Mouse (Mus musculus) CH12.LX (cell line): Measurements from ENCODE around the gene Phkg1. TPM values are rescaled to one million over a fixed set of nuclear protein-coding genes. Genes with fewer than 3 reads are reported as not detected.

ENCODE experiments used
- DNase-seq: peaks from one replicate; pipeline ENCODE4 v3.0.0-alpha.2; 2013; ENCODE audit errors: extremely low read depth
- H3K27ac ChIP-seq: 2 replicates; pipeline ENCODE4 v1.5.1; 2012; ENCODE audit warnings: low read depth, mild to moderate bottlenecking, control low read depth, moderate library complexity; ENCODE audit not compliant: insufficient read depth
- H3K27me3 ChIP-seq: replicated peaks from 2 replicates; pipeline ENCODE3; 2012; ENCODE audit warnings: inconsistent platforms
- H3K36me3 ChIP-seq, 2 experiments: replicated peaks in 1 of 2; 2 replicates each; pipeline versions ENCODE3 to v1.6.1; 2012; ENCODE audit warnings: inconsistent platforms in 1 of 2, low read length in 1 of 2, mild to moderate bottlenecking in 1 of 2, mixed read lengths in 1 of 2, moderate library complexity in 1 of 2; ENCODE audit not compliant: control insufficient read depth in 1 of 2, insufficient read depth in 1 of 2
- H3K4me1 ChIP-seq, 2 experiments: 2 replicates each; pipeline ENCODE4 v1.6.1; 2012; ENCODE audit warnings: inconsistent platforms in 1 of 2, moderate library complexity in 1 of 2; ENCODE audit not compliant: insufficient read depth in 2 of 2, control insufficient read depth in 1 of 2
- H3K4me2 ChIP-seq: 2 replicates; pipeline ENCODE4 v1.6.1; 2012; ENCODE audit warnings: low read depth, mild to moderate bottlenecking, control low read depth; ENCODE audit not compliant: poor library complexity, insufficient read depth, severe bottlenecking
- H3K4me3 ChIP-seq, 3 experiments: fragments of 150-350 bp in 1 of 3; sonication (generic) in 1 of 3; replicated peaks in 1 of 3; 2 replicates each; pipeline versions ENCODE3 to v1.5.1; 2011 to 2012; ENCODE audit warnings: low read depth in 2 of 3, low read length in 2 of 3, mild to moderate bottlenecking in 2 of 3, moderate library complexity in 2 of 3, control low read depth in 1 of 3, improper control_type of control experiment in 1 of 3, inconsistent platforms in 1 of 3, mixed read lengths in 1 of 3; ENCODE audit not compliant: poor library complexity in 1 of 3
- H3K79me2 ChIP-seq: replicated peaks from 2 replicates; pipeline ENCODE4 v1.6.1; 2012; ENCODE audit warnings: mild to moderate bottlenecking, moderate library complexity; ENCODE audit not compliant: control insufficient read depth, poor library complexity, insufficient read depth, severe bottlenecking; ENCODE audit errors: extremely low read depth
- H3K9ac ChIP-seq: 2 replicates; pipeline ENCODE4 v1.6.1; 2012; ENCODE audit warnings: low read depth, mild to moderate bottlenecking, control low read depth, moderate library complexity; ENCODE audit not compliant: insufficient read depth
- H3K9me3 ChIP-seq: replicated peaks from 2 replicates; pipeline ENCODE3; 2012; ENCODE audit warnings: low read length, inconsistent platforms, mixed read lengths
- BHLHE40 ChIP-seq: IDR thresholded peaks from 2 replicates; pipeline ENCODE4 v1.6.1; 2011; ENCODE audit warnings: mild to moderate bottlenecking, low read depth, low read length, improper control_type of control experiment
- ELF1 ChIP-seq: IDR thresholded peaks from 2 replicates; pipeline ENCODE4 v1.6.1; 2014; ENCODE audit warnings: low read depth, mild to moderate bottlenecking, inconsistent platforms, low read length, improper control_type of control experiment
- ETS1 ChIP-seq: conservative IDR thresholded peaks from 2 replicates; pipeline ENCODE4 v1.6.1; 2012; ENCODE audit warnings: low read depth, mild to moderate bottlenecking, inconsistent platforms, low read length, improper control_type of control experiment, moderate library complexity
- GABPA ChIP-seq: IDR thresholded peaks from 2 replicates; pipeline ENCODE4 v1.6.1; 2012; ENCODE audit warnings: low read depth, low read length, improper control_type of control experiment, inconsistent platforms; ENCODE audit not compliant: insufficient replicate concordance
- HCFC1 ChIP-seq: IDR thresholded peaks from 2 replicates; pipeline ENCODE4 v1.6.1; 2012; ENCODE audit warnings: low read depth, mild to moderate bottlenecking, inconsistent platforms, low read length, improper control_type of control experiment
- IRF4 ChIP-seq: IDR thresholded peaks from 2 replicates; pipeline ENCODE4 v1.6.1; 2014; ENCODE audit warnings: low read depth, mild to moderate bottlenecking, inconsistent platforms, low read length, improper control_type of control experiment
- KAT2A ChIP-seq: IDR thresholded peaks from 2 replicates; pipeline ENCODE4 v1.6.1; 2012; ENCODE audit warnings: low read length, improper control_type of control experiment, inconsistent platforms; ENCODE audit not compliant: insufficient replicate concordance
- MAFK ChIP-seq: IDR thresholded peaks from 2 replicates; pipeline ENCODE4 v1.6.1; 2011; ENCODE audit warnings: low read length, improper control_type of control experiment; ENCODE audit not compliant: insufficient replicate concordance
- MAX ChIP-seq: IDR thresholded peaks from 2 replicates; pipeline ENCODE4 v1.6.1; 2011; ENCODE audit warnings: low read length, improper control_type of control experiment
- MAZ ChIP-seq: IDR thresholded peaks from 2 replicates; pipeline ENCODE4 v1.6.1; 2012; ENCODE audit warnings: low read depth, mild to moderate bottlenecking, inconsistent platforms, low read length, improper control_type of control experiment, moderate library complexity
- MEF2A ChIP-seq: IDR thresholded peaks from 2 replicates; pipeline ENCODE4 v1.6.1; 2014; ENCODE audit warnings: low read depth, mild to moderate bottlenecking, inconsistent platforms, low read length, improper control_type of control experiment, borderline replicate concordance
- MXI1 ChIP-seq: IDR thresholded peaks from 2 replicates; pipeline ENCODE4 v1.6.1; 2011; ENCODE audit warnings: mild to moderate bottlenecking, low read depth, low read length, improper control_type of control experiment
- MYC ChIP-seq: IDR thresholded peaks from 2 replicates; pipeline ENCODE4 v1.6.1; 2011; ENCODE audit warnings: low read depth, mild to moderate bottlenecking, improper control_type of control experiment, low read length
- NELFE ChIP-seq: IDR thresholded peaks from 2 replicates; pipeline ENCODE4 v1.6.1; 2011; ENCODE audit warnings: low read depth, low read length, improper control_type of control experiment
- NRF1 ChIP-seq: IDR thresholded peaks from 2 replicates; pipeline ENCODE4 v1.6.1; 2014; ENCODE audit warnings: low read depth, mild to moderate bottlenecking, inconsistent platforms, low read length, improper control_type of control experiment, moderate library complexity
- POLR2A ChIP-seq: IDR thresholded peaks from 2 replicates; pipeline ENCODE4 v1.6.1; 2011; ENCODE audit warnings: low read depth, mild to moderate bottlenecking, improper control_type of control experiment, low read length
- POLR2AphosphoS2 ChIP-seq: IDR thresholded peaks from 2 replicates; pipeline ENCODE4 v1.6.1; 2011; ENCODE audit warnings: low read depth, low read length, improper control_type of control experiment
- RAD21 ChIP-seq: IDR thresholded peaks from 2 replicates; pipeline ENCODE4 v1.6.1; 2011; ENCODE audit warnings: low read depth, mild to moderate bottlenecking, low read length, improper control_type of control experiment, moderate library complexity
- TBP ChIP-seq: conservative IDR thresholded peaks from 2 replicates; pipeline ENCODE4 v1.6.1; 2011; ENCODE audit warnings: low read depth, low read length, improper control_type of control experiment
- TCF12 ChIP-seq: IDR thresholded peaks from 2 replicates; pipeline ENCODE4 v1.6.1; 2014; ENCODE audit warnings: low read depth, mild to moderate bottlenecking, inconsistent platforms, low read length, improper control_type of control experiment
- UBTF ChIP-seq: IDR thresholded peaks from 2 replicates; pipeline ENCODE4 v1.6.1; 2012; ENCODE audit warnings: low read depth, mild to moderate bottlenecking, inconsistent platforms, low read length, improper control_type of control experiment, moderate library complexity
- USF1 ChIP-seq: IDR thresholded peaks from 2 replicates; pipeline ENCODE4 v1.6.1; 2014; ENCODE audit warnings: low read depth, mild to moderate bottlenecking, inconsistent platforms, low read length, improper control_type of control experiment
- USF2 ChIP-seq: conservative IDR thresholded peaks from 2 replicates; pipeline ENCODE4 v1.6.1; 2011; ENCODE audit warnings: low read depth, low read length, improper control_type of control experiment
- ZNF384 ChIP-seq: IDR thresholded peaks from 2 replicates; pipeline ENCODE4 v1.6.1; 2012; ENCODE audit warnings: low read depth, low read length, improper control_type of control experiment, inconsistent platforms
- dilution Hi-C: fragments of 300-500 bp; cut with MboI; formaldehyde crosslinking; loops from 2 replicates; pipeline ENCODE4 v1.14.3; 2020; ENCODE audit warnings: low sequenced_read_pairs; ENCODE audit not compliant: extremely low pct_unique_long_range_greater_than_20kb, extremely low pct_ligation_motif_present
- in situ Hi-C: fragments of 300-500 bp; cut with MboI; formaldehyde crosslinking; loops from 3 replicates; pipeline ENCODE4 v1.14.3; 2019; ENCODE audit warnings: low sequenced_read_pairs, low pct_ligation_motif_present, low pct_unique_long_range_greater_than_20kb, mixed read lengths
- polyA plus RNA-seq: library from polyadenylated mRNA; unstranded; fragments of >175 nt; gene quantifications from 2 replicates; pipeline ENCODE4 v1.2.1, GENCODE M21; 2012; ENCODE audit warnings: low read depth; ENCODE audit not compliant: insufficient read length
- total RNA-seq, 2 experiments: library from RNA; depleted of rRNA; stranded (reverse); fragments of 300-350 nt in 1 of 2; fragments of >200 nt in 1 of 2; gene quantifications; 2 replicates each; pipeline ENCODE4 v1.2.3; 2012 to 2014

Gene Phkg1
- total and polyA plus RNA-seq, 3 experiments, result 0.21 to 0.61 (median 0.23) TPM

- Histone ChIP-seq H3K4me1 (peaks cover 0 to 15% of the 10 kb centered on the region in 2 experiments; a peak in 2 of 4 replicates), H3K27me3 (no peaks in the 10 kb centered on the region), H3K36me3 (peaks cover 4 to 12% of the 10 kb centered on the region in 2 experiments), H3K9ac (peak within 1 kb of the TSS; percentile 90), H3K27ac (no peak within 1 kb of the TSS), H3K79me2 (peaks cover 13% of the 10 kb centered on the region), H3K4me3 (peak within 1 kb of the TSS; percentile 86 to 98 (median 88)), H3K4me2 (peak within 1 kb of the TSS; percentile 97), H3K9me3 (no peaks in the 10 kb centered on the region)
- DNase-seq, result peak; percentile 97
- dilution Hi-C loops (no loop called here), in situ Hi-C loops (no loop called here)
- TF ChIP-seq TBP (peak; percentile 81), POLR2AphosphoS2 (no peak), NRF1 (peak; percentile 92), ZNF384 (no peak), HCFC1 (peak; percentile 32; the same call in 1 of the 2 replicates), MAZ (peak; percentile 86), BHLHE40 (no peak), MAX (0 out of 2 replicates have a peak, but pooled peaks have one; percentile 11), ELF1 (peak; percentile 40; the same call in 1 of the 2 replicates)
Observed at GRCm38 (mm10) chr5:129941495-129942045, 43.2 kb upstream of the Phkg1 start, which contains the start of gene Vkorc1l1. Gene Vkorc1l1 (plus strand): TSS chr5:129941970.

DNA sequence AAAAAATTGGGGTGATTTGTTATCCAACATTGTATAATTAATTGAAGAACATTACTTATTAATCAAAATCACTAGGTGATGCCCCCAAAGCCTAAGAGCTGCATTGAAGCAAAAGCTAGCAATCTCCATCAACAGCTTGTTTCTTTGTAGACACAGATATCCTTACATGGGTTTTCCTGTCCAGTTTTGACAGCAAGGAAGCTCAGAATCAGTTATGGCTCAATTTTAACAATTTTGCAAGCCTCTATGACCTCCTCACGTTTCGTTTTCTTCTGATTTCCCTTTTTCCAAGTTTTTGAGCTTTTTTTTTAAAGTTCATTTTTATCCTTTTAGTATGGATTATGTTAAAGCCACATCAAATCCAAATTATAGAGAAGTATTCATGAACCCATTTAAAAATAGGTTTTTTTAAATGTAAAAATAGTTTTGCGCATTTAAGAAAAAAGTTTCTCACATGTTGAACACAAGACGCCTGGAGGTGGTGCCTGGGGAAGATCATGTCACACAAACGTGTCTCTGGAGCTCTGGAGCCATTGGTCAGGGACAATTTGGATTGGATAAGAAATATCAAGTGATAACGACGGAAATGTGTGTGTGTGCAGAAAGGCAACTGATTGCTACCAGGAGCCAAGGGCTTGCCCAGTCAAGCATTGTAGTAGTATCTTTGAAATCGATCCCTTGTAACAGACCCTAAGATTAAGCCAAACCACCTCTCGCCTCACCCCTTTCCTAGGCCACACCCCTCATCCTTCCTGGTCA, 42.6 kb upstream of the Phkg1 start:
- Histone ChIP-seq H3K9me3 (no peaks in the 10 kb centered on the region), H3K4me1 (peaks cover 0 to 15% of the 10 kb centered on the region in 2 experiments; a peak in 2 of 4 replicates), H3K79me2 (peaks cover 13% of the 10 kb centered on the region), H3K27me3 (no peaks in the 10 kb centered on the region), H3K9ac (peak overlapping the region; percentile 46; the same call in 1 of the 2 replicates), H3K27ac (no peak overlapping the region), H3K36me3 (peaks cover 4 to 12% of the 10 kb centered on the region in 2 experiments), H3K4me2 (peak overlapping the region; percentile 97), H3K4me3 (peak overlapping the region; percentile 52 to 82 (median 59))
- TF ChIP-seq USF2 (no peak), ETS1 (no peak), NELFE (no peak), TBP (no peak), TCF12 (no peak), RAD21 (no peak), POLR2A (no peak), USF1 (no peak), MAFK (no peak), GABPA (no peak), IRF4 (no peak), UBTF (no peak), KAT2A (no peak), MXI1 (peak; percentile 56), MEF2A (no peak), MYC (no peak), BHLHE40 (peak; percentile 33; the same call in 1 of the 2 replicates)
- dilution Hi-C loops (no loop called here), in situ Hi-C loops (no loop called here)
- no peak for DNase-seq
